Mouse (Mus musculus) midbrain, embryonic 16.5 days (tissue): ENCODE data around the gene Klhl35. TPM values are rescaled to one million over a fixed set of nuclear protein-coding genes. Genes with fewer than 3 reads are reported as not detected.
A peak's percentile ranks its signal among the peaks of the same experiment; 100 is the strongest.

Experiments used
- ATAC-seq: fragments of 200-750 bp; cut with Nextera tagmentation; 2 replicates; pipeline ENCODE4 v1.8.0; 2017; ENCODE audit warnings: moderate TSS enrichment
- H3K27ac ChIP-seq: fragments of 300-500 bp; sonication (generic); 2 replicates; pipeline ENCODE4 v1.5.1; 2014; ENCODE audit warnings: mild to moderate bottlenecking, low read length, mixed read lengths
- H3K27me3 ChIP-seq: fragments of 300-500 bp; sonication (generic); 2 replicates; pipeline ENCODE4 v1.6.1; 2014; ENCODE audit warnings: low read depth, low read length, mixed read lengths; ENCODE audit not compliant: control insufficient read depth, insufficient read depth
- H3K36me3 ChIP-seq: fragments of 300-500 bp; sonication (generic); 2 replicates; pipeline ENCODE4 v1.6.1; 2014; ENCODE audit warnings: mild to moderate bottlenecking, low read length, moderate library complexity, mixed read lengths; ENCODE audit not compliant: control insufficient read depth, insufficient read depth
- H3K4me1 ChIP-seq: fragments of 300-500 bp; sonication (generic); 2 replicates; pipeline ENCODE4 v1.6.1; 2014; ENCODE audit warnings: mild to moderate bottlenecking, low read length, mixed read lengths; ENCODE audit not compliant: control insufficient read depth, insufficient read depth
- H3K4me2 ChIP-seq: fragments of 300-500 bp; sonication (generic); 2 replicates; pipeline ENCODE4 v1.6.1; 2014; ENCODE audit warnings: mild to moderate bottlenecking, low read length, mixed read lengths
- H3K4me3 ChIP-seq: fragments of 300-500 bp; sonication (generic); 2 replicates; pipeline ENCODE4 v1.5.1; 2014; ENCODE audit warnings: low read depth, mild to moderate bottlenecking, low read length, moderate library complexity, mixed read lengths
- H3K9ac ChIP-seq: fragments of 300-500 bp; sonication (generic); 2 replicates; pipeline ENCODE4 v1.6.1; 2014; ENCODE audit warnings: low read depth, low read length, mixed read lengths
- H3K9me3 ChIP-seq: fragments of 300-500 bp; sonication (generic); replicated peaks from 2 replicates; pipeline ENCODE4 v1.6.1; 2014; ENCODE audit warnings: mild to moderate bottlenecking, low read length, mixed read lengths; ENCODE audit not compliant: control insufficient read depth, poor library complexity, severe bottlenecking
- WGBS: fragments of 180-500 bp; shearing (Covaris S2); extraction: QIAGEN DNeasy Blood & Tissue Kit; methylation state at CpG from one replicate; pipeline ENCODE4 v1.1.7; 2014; 5-methylcytosine and 5-hydroxymethylcytosine counted together
- polyA plus RNA-seq: library from polyadenylated mRNA; unstranded; fragments of >200 nt; fragmentation: Nextera tagmentation; extraction: Ambion mirVana; gene quantifications from 2 replicates; pipeline ENCODE4 v1.2.1, GENCODE M21; 2015

The Klhl35 gene
- polyA plus RNA-seq, 1 experiment from 2014 or later, result 2.5 TPM

- Histone ChIP-seq H3K9me3 (no peaks in the 10 kb centered on the region), H3K4me3 (no peak overlapping the region), H3K36me3 (no peaks in the 10 kb centered on the region), H3K4me2 (no peak overlapping the region), H3K4me1 (peaks cover 25% of the 10 kb centered on the region; the same call in 1 of the 2 replicates), H3K9ac (no peak overlapping the region), H3K27me3 (no peaks in the 10 kb centered on the region), H3K27ac (no peak overlapping the region; the same call in 1 of the 2 replicates)
- ATAC-seq, result no peak
- WGBS, result 75% methylated on average over 11 of the region's 11 CpGs
Observed at GRCm38 (mm10) chr7:99430246-99430645, 35.6 kb upstream of the Klhl35 start.

GRCm38 (mm10) chr7:99432248-99432647 lies 33.6 kb upstream of the Klhl35 start:
- Histone ChIP-seq H3K4me2 (no peak overlapping the region), H3K9ac (peak overlapping the region; percentile 44; the same call in 1 of the 2 replicates), H3K4me3 (no peak overlapping the region), H3K27me3 (no peaks in the 10 kb centered on the region), H3K27ac (peak overlapping the region; percentile 61), H3K36me3 (no peaks in the 10 kb centered on the region), H3K9me3 (no peaks in the 10 kb centered on the region), H3K4me1 (peaks cover 25% of the 10 kb centered on the region; the same call in 1 of the 2 replicates)
- ATAC-seq, result no peak
- 46% methylated on average over 14 of the region's 14 CpGs for WGBS

DNA sequence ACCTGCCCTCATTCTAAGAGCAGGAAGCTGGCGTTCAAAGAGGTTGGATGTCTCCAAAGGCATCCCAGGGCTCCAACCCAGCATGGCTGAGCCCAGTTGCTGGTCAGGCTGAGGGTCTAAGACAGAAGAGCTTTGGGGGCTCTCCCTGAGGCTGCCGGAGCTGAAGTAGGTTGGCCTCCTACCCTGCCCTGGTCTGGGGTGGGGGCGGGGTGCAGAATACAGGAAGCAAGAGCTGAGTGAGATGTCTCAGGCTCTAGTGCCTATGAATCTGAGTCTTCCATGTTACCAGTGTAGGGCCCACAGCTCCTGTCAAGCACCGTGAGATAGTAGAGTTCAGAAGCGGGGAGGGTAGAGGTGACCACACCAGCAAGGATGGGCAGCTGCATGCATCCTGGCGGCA lies 32.9 kb upstream of the Klhl35 start:
- Histone ChIP-seq H3K27ac (no peak overlapping the region), H3K36me3 (no peaks in the 10 kb centered on the region), H3K4me1 (peaks cover 25% of the 10 kb centered on the region; the same call in 1 of the 2 replicates), H3K4me2 (no peak overlapping the region), H3K9me3 (no peaks in the 10 kb centered on the region), H3K9ac (no peak overlapping the region; the same call in 1 of the 2 replicates), H3K27me3 (no peaks in the 10 kb centered on the region), H3K4me3 (no peak overlapping the region)
- no peak for ATAC-seq
- 89% methylated on average over 6 of the region's 6 CpGs for WGBS

- Histone ChIP-seq H3K4me2 (no peak overlapping the region), H3K4me3 (no peak overlapping the region), H3K36me3 (no peaks in the 10 kb centered on the region), H3K27me3 (no peaks in the 10 kb centered on the region), H3K27ac (peak overlapping the region; percentile 39; the same call in 1 of the 2 replicates), H3K9ac (0 out of 2 replicates have a peak overlapping the region, but pooled peaks have one; percentile 20), H3K4me1 (peaks cover 18% of the 10 kb centered on the region; the same call in 1 of the 2 replicates), H3K9me3 (no peaks in the 10 kb centered on the region)
- ATAC-seq, result 0 out of 2 replicates have a peak, but pooled peaks have one; percentile 6
- WGBS, result 13% methylated on average over 12 of the region's 12 CpGs
Observed at GRCm38 (mm10) chr7:99434672-99435250, 31.0 kb upstream of the Klhl35 start.

DNA sequence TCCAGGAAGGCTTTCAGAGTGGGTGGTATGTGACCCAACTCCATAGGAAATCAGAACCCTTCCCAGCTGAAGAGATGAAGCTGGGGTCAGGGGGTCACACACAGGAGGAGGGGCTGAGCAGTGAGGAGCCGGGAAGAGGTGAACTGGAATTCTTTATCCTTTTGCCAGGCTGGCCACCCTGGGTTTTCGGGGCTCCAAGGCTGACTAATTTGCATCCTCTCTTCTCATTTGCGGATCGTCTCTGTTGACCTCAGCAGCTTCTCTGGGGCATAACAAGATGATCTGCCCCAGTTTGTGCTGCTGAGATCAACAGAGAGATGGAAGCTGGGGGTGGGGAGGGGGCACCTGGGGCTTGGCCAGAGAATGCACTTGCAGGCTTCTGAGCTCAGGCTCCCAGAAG lies 29.3 kb upstream of the Klhl35 start:
- 5% methylated on average over 4 of the region's 4 CpGs for WGBS

GRCm38 (mm10) chr7:99438881-99439280 lies 26.9 kb upstream of the Klhl35 start:
- Histone ChIP-seq H3K4me1 (peaks cover 10% of the 10 kb centered on the region; the same call in 1 of the 2 replicates), H3K9me3 (no peaks in the 10 kb centered on the region), H3K4me3 (no peak overlapping the region), H3K27ac (no peak overlapping the region), H3K4me2 (no peak overlapping the region), H3K36me3 (peaks cover 2% of the 10 kb centered on the region; the same call in 1 of the 2 replicates), H3K9ac (no peak overlapping the region), H3K27me3 (no peaks in the 10 kb centered on the region)
- ATAC-seq, result no peak
- 68% methylated on average over 10 of the region's 10 CpGs for WGBS

More for the DNA sequence above, 29.3 kb upstream of the Klhl35 start:
- no peak for ATAC-seq
- peaks cover 16% of the 10 kb centered on the region; the same call in 1 of the 2 replicates for H3K4me1 ChIP-seq
- no peak overlapping the region for H3K9ac ChIP-seq
- no peaks in the 10 kb centered on the region for H3K27me3 ChIP-seq
- no peak overlapping the region for H3K27ac ChIP-seq
- no peak overlapping the region for H3K4me2 ChIP-seq
- no peak overlapping the region for H3K4me3 ChIP-seq
- no peaks in the 10 kb centered on the region for H3K9me3 ChIP-seq
- H3K36me3 ChIP-seq, result 0 out of 2 replicates have a peak, but pooled peaks cover 2% of the 10 kb centered on the region

DNA sequence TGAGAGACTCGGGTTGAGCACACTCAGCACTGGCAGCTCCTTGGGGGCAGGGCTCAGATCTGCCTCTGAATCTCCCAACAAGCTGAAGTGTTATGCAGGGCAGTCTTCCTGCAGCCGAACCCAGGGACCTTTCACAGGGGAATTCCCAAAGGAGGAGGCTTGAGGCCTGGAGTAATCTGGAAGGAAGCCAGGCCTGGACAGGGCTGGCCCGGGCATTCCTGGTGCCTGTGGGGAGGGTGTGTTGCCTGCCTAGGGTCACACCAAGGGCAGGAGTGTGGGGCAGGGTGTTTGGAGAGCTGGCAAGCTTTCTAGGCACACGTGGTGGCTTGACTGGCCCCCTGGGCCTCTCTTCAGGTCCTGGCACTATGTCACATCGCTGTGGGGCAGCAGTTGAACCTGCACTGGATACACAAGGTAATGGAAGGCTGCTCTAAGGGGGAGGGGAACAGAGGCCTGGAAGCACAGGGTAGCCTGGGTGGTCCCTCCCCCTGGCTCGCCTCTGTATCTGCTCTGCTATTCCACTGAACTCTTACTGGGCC lies 24.2 kb upstream of the Klhl35 start:
- WGBS, result 31% methylated on average over 6 of the region's 6 CpGs
- Histone ChIP-seq H3K27me3 (no peaks in the 10 kb centered on the region), H3K27ac (no peak overlapping the region), H3K4me3 (no peak overlapping the region), H3K4me2 (no peak overlapping the region), H3K36me3 (peaks cover 2% of the 10 kb centered on the region; the same call in 1 of the 2 replicates), H3K9me3 (no peaks in the 10 kb centered on the region), H3K9ac (no peak overlapping the region), H3K4me1 (no peaks in the 10 kb centered on the region)
- ATAC-seq, result no peak

GRCm38 (mm10) chr7:99443164-99443563 lies 22.6 kb upstream of the Klhl35 start:
- Histone ChIP-seq H3K36me3 (peaks cover 2% of the 10 kb centered on the region; the same call in 1 of the 2 replicates), H3K4me1 (no peaks in the 10 kb centered on the region), H3K27me3 (no peaks in the 10 kb centered on the region), H3K9ac (0 out of 2 replicates have a peak overlapping the region, but pooled peaks have one; percentile 11), H3K27ac (no peak overlapping the region), H3K4me2 (no peak overlapping the region), H3K4me3 (no peak overlapping the region), H3K9me3 (no peaks in the 10 kb centered on the region)
- WGBS, result 72% methylated on average over 5 of the region's 5 CpGs
- no peak for ATAC-seq

- Histone ChIP-seq H3K27me3 (no peaks in the 10 kb centered on the region), H3K27ac (no peak overlapping the region), H3K4me2 (no peak overlapping the region), H3K4me3 (no peak overlapping the region), H3K9ac (no peak overlapping the region), H3K36me3 (peaks cover 2% of the 10 kb centered on the region; the same call in 1 of the 2 replicates), H3K4me1 (no peaks in the 10 kb centered on the region), H3K9me3 (no peaks in the 10 kb centered on the region)
- 64% methylated on average over 6 of the region's 6 CpGs for WGBS
- ATAC-seq, result no peak
Observed at GRCm38 (mm10) chr7:99444012-99444411, 21.8 kb upstream of the Klhl35 start.
